Mouse (Mus musculus): Measurements from ENCODE around the gene Olfr1101. TPM values are rescaled to one million over a fixed set of nuclear protein-coding genes. Genes with fewer than 3 reads are reported as not detected.

Gene Olfr1101
- not detected in 2 replicates for polyA plus RNA-seq (2012; rRNA removed)

DNA sequence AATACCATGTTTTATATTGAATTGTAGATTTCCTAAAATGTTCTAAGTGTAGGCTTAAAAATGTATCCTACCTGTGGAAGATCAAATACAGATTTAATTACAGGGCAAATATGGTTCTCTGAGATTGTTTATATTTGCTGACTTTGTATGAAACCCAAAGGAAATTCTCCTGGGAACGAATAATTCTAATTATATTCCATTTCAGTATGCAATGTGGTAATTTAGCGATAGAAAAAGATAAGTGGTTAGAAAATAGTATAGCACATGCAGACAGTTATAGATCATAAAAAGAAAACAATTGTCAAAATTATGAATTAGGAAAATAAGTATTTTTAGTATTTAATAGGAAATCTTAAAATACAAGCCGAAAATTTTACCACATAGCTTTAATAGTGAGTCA is at the start of gene Olfr1101:
Gene Olfr1101, minus strand, starts transcription at position 101 of the 400 bp plus-strand sequence.

DNA sequence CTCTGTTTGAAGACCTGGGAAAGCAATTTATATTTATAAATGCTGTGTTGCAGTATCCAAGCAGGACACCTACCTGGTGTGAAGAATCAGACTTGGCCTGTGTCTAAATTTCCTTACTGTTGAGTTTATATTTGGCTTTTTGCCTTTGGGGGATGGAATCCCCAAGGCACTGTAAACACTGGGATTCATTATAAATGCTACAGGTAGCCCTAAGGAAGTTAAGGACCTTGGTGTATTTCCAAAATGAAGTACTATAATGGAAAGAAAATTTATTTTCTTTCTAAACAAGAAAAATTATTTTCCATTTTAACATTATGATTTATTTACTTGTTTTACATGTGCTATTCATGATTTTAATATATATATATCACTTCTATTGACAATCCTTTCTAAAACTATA is 45.4 kb upstream of the Olfr1101 start, which contains the start of gene Olfr1105:
Gene Olfr1105, minus strand, starts transcription at position 101 of the 400 bp plus-strand sequence.

DNA sequence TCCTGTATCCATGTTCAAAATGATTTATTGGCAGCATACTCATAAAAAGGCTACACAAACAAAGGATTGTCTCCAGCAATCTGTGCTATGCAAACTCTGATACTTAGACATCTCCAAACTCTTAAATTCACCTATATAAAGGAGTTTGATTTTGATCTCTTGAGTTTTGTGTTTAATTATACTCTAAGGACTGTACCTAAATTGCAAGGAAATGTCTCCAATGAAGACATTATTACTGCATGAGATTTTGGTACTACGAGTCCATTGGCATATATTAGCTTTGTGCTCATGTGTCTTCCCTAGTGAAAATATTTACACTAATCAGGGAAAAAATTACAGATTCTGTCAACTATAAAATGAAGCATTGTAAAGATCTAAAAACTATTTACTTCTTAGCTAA is 36.0 kb upstream of the Olfr1101 start, which contains the start of gene Olfr1104:
Gene Olfr1104, minus strand, starts transcription at position 101 of the 400 bp plus-strand sequence.

DNA sequence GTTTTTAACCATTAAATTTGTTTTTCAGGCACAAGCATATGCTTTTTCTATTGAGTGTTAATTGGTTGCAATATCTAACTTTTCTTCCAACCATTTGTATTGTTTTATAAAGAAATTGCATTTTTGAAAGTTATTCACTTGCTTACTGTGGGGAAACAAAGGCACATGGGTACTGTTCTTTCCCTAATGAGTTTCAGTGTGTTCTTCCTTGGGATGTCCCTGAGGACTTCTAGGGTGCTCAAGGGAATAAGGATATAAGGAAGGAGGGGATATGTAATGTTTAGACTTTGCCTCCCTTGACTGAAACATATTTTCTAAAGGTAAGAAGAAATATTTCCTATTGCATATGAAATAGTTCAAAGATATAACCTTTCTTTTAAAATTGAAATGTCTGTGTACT is 7.1 kb upstream of the Olfr1101 start, which contains the start of gene Olfr1102:
Gene Olfr1102, plus strand, starts transcription at position 301 of the 400 bp plus-strand sequence.

DNA sequence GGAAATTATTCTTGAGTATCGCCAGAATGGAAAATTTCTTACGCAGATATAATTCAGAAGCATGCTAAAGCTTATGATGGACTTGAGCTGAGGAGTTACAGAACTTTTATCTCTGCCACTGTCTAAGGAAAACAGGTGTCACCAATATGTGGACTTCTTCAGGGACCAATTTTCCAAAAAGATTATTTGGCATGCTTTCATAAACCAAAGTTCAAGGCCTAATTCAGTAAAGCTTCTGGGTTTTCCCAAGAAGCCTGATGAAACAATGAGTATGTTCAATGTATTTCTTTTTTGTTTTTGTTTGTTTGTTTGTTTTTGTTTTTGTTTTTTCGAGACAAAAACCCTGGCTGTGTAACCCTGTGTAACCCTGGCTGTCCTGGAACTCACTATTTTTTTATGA is 11.2 kb downstream of the Olfr1101 start, which contains the start of gene Olfr1100:
Gene Olfr1100, minus strand, starts transcription at position 101 of the 400 bp plus-strand sequence.

DNA sequence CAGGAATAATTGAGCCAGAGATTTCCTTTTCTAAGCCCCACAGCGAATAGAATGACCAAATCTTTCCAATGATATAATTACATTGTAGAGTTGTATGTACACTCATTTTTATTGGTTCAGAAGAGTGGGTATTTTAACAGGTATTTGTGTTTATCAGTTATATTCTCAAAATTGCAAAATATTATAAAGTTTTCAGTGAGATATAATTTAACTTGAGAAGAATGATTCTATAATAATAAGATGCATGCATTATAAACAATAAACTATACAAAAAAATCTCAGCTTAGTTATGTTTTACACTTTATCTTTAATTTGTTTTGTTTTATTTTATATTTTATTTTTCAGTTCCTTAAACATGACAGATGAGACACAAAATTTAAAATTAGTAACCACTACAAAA is 30.4 kb downstream of the Olfr1101 start, which contains the start of gene Olfr1099:
Gene Olfr1099, minus strand, starts transcription at position 101 of the 400 bp plus-strand sequence.

Other genes starting within 250 kb of the Olfr1101 start
- gene Olfr1090, start 232.2 kb downstream of the Olfr1101 start, polyA plus RNA-seq (2012; rRNA removed): not detected in 2 replicates
- not detected in 2 replicates for gene Olfr1093, start 208.7 kb downstream of the Olfr1101 start, polyA plus RNA-seq (2012; rRNA removed)
- not detected in 2 replicates for gene Olfr141, start 181.2 kb downstream of the Olfr1101 start, polyA plus RNA-seq (2012; rRNA removed)
- not detected in 2 replicates for gene Olfr1094, start 166.6 kb downstream of the Olfr1101 start, polyA plus RNA-seq (2012; rRNA removed)
- gene Olfr1095, start 139.5 kb downstream of the Olfr1101 start, polyA plus RNA-seq (2012; rRNA removed): not detected in 2 replicates
- gene Gm13723, start 116.4 kb downstream of the Olfr1101 start, polyA plus RNA-seq (2012; rRNA removed): not detected in 2 replicates
- not detected in 2 replicates for gene Olfr1097, start 99.0 kb downstream of the Olfr1101 start, polyA plus RNA-seq (2012; rRNA removed)
- gene Olfr1098, start 66.7 kb downstream of the Olfr1101 start, polyA plus RNA-seq (2012; rRNA removed): not detected in 2 replicates
- not detected in 2 replicates for gene Olfr1099, start 30.5 kb downstream of the Olfr1101 start, polyA plus RNA-seq (2012; rRNA removed)
- gene Olfr1100, start 11.3 kb downstream of the Olfr1101 start, polyA plus RNA-seq (2012; rRNA removed): not detected in 2 replicates
- not detected in 2 replicates for gene Olfr1102, start 7.2 kb upstream of the Olfr1101 start, polyA plus RNA-seq (2012; rRNA removed)
- gene Olfr1104, start 35.9 kb upstream of the Olfr1101 start, polyA plus RNA-seq (2012; rRNA removed): not detected in 2 replicates
- gene Olfr1105, start 45.3 kb upstream of the Olfr1101 start, polyA plus RNA-seq (2012; rRNA removed): not detected in 2 replicates
- not detected in 2 replicates for gene Olfr1106, start 61.1 kb upstream of the Olfr1101 start, polyA plus RNA-seq (2012; rRNA removed)
- not detected in 2 replicates for gene Olfr1107, start 84.6 kb upstream of the Olfr1101 start, polyA plus RNA-seq (2012; rRNA removed)
- not detected in 2 replicates for gene Olfr1109, start 104.8 kb upstream of the Olfr1101 start, polyA plus RNA-seq (2012; rRNA removed)
- gene Olfr259, start 123.3 kb upstream of the Olfr1101 start, polyA plus RNA-seq (2012; rRNA removed): not detected in 2 replicates
- not detected in 2 replicates for gene Olfr1110, start 149.1 kb upstream of the Olfr1101 start, polyA plus RNA-seq (2012; rRNA removed)
- gene Olfr1111, start 161.4 kb upstream of the Olfr1101 start, polyA plus RNA-seq (2012; rRNA removed): not detected in 2 replicates
- gene Olfr1112, start 196.6 kb upstream of the Olfr1101 start, polyA plus RNA-seq (2012; rRNA removed): not detected in 2 replicates
- not detected in 2 replicates for gene Olfr1113, start 217.7 kb upstream of the Olfr1101 start, polyA plus RNA-seq (2012; rRNA removed)

All from central nervous system, embryonic 18 days (tissue).